Mouse (Mus musculus): ENCODE measurements around the gene Patz1.

Patz1 gene

DNA sequence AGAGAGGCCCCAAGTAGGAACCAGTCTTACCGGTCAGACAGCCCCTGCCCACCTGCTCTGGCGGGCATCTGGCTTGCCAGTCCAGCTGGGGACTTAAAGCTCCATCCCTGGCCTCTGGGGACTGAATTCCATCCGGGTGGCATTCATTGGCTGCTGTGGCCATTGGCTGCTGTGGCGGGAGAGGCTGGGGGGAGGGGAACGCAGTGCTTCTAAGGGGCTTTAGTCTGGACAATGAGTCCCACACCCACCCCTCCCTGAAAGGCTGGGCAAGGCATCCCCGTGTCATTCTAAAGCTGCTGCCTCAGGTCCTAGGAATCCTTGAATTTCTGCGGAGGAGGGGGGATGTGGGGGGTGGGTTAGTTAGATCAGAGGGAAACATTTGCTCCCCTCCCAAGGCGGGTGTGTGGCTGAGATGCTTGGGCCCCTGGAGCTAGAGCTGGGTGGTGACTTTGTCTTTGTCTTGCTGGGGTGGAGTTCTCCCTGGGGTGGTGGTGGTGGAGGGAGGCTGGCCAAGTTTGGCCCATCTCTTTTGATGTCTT is 4.1 kb downstream of the Patz1 start:
- DNase-seq = peak; percentile 76

DNA sequence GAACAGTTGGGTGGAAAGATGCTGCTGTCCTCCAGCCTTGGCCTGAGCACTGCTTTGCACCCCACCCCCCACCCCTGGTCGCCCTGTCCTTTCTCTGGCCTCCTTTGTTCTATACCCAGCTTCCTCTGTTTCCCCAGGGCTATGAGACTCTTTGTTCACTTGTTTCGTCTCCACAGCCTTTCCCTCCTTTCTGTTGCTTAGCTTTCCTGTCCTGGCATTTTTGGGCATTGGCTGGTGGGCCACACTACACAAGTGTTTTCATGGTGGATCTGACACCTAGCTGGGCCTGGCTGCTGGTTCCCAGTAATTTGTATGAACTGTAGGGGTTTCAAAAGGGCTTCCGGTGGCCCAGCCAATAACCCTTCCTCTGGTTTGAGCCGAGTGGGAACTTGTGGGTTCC is 4.7 kb downstream of the Patz1 start:
- no peak for DNase-seq

- no peak for DNase-seq
Measured at GRCm38 (mm10) chr11:3294641-3295040, 6.0 kb downstream of the Patz1 start.

- no peak for DNase-seq
Measured at GRCm38 (mm10) chr11:3296056-3296455, 7.4 kb downstream of the Patz1 start.

GRCm38 (mm10) chr11:3297871-3298812 is 9.5 kb downstream of the Patz1 start:
- DNase-seq = no peak

DNA sequence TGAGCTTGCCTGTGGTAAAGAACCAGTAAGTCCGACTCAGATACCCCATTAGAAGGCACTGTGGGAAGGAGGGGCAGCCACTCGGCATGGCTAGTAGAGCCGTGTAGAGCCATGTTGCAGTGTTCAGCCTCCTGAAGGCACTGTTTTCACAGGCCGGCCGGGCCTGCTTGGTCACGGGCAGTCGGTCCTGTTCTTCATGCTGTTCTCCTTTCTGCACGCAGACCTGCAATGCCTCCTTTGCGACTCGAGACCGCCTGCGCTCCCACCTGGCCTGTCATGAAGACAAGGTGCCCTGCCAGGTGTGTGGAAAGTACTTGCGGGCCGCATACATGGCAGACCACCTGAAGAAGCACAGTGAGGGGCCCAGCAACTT is 10.1 kb downstream of the Patz1 start:
- DNase-seq = no peak

GRCm38 (mm10) chr11:3301075-3301474 is 12.4 kb downstream of the Patz1 start:
- DNase-seq = no peak

DNA sequence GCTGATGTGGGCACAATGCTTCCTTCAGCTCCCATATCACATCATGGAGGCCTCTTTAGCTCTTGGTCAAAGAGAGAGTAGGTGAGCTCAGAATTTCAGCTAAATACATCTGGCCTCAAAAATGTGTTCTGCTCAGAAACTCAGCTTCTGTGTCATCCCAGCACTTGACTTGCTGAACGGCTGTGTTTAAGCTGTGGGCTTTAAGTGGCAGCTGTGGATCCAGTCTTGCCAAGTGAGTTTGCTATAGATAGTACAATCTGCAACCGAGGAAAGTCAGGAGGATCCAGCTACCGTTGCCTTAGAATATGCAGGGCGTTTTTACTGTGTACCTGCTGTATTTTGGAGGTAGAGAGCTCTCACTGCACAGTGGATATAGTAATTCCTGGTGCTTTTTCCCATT is 13.7 kb downstream of the Patz1 start:
- no peak for DNase-seq

DNA sequence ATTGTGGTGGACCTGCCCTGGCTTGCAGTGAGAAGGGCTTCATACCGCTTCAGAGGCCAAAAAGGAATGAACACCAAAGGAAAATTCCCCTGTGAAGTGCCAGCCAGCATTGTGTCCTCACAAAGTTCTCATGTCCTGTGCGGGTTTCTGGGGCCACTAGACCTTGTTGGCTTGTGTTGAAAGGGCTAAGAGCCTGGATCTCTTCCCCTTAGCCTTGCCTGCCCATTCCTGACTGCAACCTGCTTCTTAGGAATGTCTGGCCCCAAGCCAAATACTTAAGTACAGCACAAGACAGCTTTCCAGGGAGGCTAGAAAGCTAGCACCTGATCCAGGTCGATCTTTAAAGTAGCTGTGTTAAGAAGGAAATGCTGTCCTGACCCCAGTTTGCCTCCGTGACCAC is 14.1 kb downstream of the Patz1 start:
- DNase-seq = peak; percentile 72

- DNase-seq = no peak
Measured at GRCm38 (mm10) chr11:3305821-3306220, 17.1 kb downstream of the Patz1 start.

DNA sequence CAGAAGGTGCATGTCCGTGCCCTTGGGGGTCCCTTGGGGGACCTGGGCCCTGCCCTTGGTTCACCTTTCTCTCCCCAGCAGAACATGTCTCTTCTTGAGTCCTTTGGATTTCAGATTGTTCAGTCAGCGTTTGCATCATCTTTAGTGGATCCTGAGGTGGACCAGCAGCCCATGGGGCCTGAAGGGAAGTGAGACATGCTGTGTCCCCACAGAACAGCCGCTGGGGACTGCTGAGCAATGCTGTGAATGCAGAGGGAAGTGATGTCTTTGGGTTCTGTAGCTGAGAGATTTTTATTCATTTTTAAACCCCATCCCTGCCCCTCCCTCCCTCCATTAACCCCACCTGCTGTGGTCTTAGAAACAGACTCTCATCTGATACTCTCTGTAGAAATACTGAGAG is 19.2 kb downstream of the Patz1 start:
- no peak for DNase-seq

DNA sequence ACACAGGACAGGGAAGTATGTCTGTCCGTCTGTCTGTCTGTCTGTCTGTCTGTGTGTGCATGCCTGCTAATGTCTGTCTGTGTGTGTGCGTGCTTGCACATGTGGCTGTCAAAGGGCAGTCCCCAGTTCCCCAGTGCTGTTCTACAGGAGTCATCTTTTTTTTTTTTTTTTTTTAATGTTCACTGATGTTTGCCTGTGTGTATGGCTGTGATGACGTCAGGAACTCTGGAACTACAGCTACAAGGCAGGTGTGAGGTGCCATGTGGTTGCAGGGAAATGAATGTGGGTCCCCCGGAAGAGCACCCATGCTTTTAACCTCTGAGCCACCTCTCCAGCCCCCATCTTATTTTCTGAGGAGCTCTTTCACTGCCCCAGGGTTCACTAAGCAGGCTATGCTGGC is 21.2 kb downstream of the Patz1 start:
- no peak for DNase-seq

- DNase-seq = no peak
Measured at GRCm38 (mm10) chr11:3310789-3311585, 22.3 kb downstream of the Patz1 start.

GRCm38 (mm10) chr11:3311586-3312347 is 23.1 kb downstream of the Patz1 start:
- no peak for DNase-seq

- DNase-seq = no peak
Measured at GRCm38 (mm10) chr11:3313294-3313693, 24.6 kb downstream of the Patz1 start.

DNA sequence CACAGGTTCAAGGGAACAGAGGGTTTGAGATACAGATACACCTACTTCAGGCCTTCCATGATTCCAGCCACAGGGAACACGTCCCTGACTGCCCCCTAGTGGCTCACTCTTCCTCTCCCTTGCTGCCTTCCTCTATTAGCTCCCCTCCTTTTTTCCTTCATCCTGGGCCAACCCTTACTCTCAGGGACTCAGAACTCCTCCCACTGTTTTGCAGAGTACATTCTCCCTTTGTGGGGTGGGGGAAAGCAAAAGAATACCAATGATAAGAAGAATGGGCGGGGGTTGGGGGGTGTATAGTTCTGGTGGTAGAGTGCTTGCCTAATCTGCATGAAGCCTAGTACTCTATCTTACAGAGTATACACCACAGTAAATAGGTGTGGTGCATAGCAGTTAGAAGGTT is 25.5 kb downstream of the Patz1 start:
- DNase-seq = peak; percentile 75

- no peak for DNase-seq
Measured at GRCm38 (mm10) chr11:3318286-3318685, 29.6 kb downstream of the Patz1 start.

DNA sequence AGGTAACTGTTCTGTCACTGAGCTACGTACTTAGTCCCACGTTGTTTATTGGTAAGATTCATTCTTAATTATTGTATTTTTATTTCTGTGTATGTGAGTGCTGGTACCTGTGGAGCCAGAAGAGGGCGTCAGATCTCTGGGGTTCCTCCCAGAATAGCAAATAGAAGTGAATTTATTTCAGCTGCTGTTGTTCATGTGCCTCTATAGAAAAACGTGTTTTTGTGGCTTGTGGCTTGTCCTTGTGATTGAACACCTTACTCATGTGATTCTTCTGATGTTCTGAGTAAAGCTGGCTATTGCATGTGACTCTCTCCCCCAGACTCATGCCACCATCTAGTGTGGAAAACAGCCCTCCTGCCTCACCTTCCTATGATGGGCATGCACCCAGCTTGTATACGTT is 39.6 kb downstream of the Patz1 start:
- DNase-seq = no peak

GRCm38 (mm10) chr11:3328806-3329775 is 40.4 kb downstream of the Patz1 start:
- no peak for DNase-seq

DNA sequence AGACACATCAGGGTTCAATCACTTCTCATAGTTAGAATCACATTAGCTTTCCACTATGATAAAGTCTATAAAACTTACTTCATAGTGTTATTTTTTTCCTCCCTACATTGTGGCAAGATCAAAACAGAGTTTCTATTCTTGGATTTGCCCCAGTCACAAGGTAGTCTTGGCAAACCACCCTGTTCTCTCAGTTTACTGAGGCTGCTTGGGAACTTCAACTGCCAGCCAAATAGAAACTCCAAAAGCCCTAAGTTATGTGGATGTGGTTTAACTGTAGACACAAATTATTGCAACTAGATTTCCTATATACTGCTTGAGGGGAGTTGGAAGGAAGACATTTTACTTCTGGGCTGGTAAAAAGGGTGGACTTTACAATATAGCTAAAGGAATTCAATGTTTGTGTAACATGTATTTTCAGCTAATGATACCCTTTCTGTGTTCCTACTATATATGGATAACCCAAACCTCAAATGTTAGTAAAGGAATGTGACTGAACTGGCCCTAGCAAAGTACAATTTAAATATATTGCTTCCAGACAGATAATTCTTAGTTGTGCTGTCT is 41.3 kb downstream of the Patz1 start, which contains the start of gene Pik3ip1:
TSS of gene Pik3ip1 (plus strand) at position 511 of the 561 bp plus-strand sequence.
- DNase-seq = no peak

GRCm38 (mm10) chr11:3330566-3330965 is 41.9 kb downstream of the Patz1 start:
- peak; percentile 87 for DNase-seq

All from kidney, postnatal 14 days (tissue).